Mouse (Mus musculus): ENCODE results near the gene Olfr248.

GRCm38 (mm10) chr1:174423764-174424163 lies 32.9 kb downstream of the Olfr248 start, which contains the start of gene Olfr414:
- no peak for TF ChIP-seq CTCF (IDR thresholded peaks at IDR 0.05; ENCODE audit: extremely low read depth, insufficient read depth, insufficient read length, insufficient replicate concordance)
- no peak for TF ChIP-seq POLR2A (IDR thresholded peaks at IDR 0.05; ENCODE audit: low read depth, low read length)

Measured in spleen, adult 2 months (tissue).